Comparison of ENCODE assay signal across 8 mouse cellular contexts in the genomic region with DNA sequence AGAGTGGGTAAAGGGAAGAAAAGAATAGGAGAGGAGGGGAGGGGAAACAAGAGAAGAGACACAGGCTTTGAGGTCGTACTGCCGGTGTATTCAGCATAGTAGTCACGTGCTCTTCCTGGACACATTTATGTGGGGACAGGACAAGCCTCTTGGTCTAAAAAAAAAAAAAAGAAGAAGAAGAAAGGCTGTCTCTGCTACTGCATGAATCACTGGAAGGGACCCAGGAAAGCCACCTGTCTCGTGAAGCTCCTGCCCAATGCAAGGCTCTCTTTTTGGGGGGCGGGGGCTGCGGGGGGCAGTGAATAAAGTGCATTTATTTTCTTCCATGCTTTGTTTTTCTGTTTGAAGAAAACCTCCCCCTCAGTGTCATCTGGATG.
A peak's percentile ranks its signal among the peaks of the same experiment; 100 is the strongest.
DNase-seq lines count a peak whose midpoint lies in the region; ATAC-seq and TF ChIP-seq lines count a peak whose summit lies in the region.

No protein-coding gene starts in this region.

- H3K27me3 ChIP-seq in heart, embryonic 15.5 days: peaks cover 7% of the 10 kb centered on the region; the same call in 1 of the 2 replicates
- no peaks in the 10 kb centered on the region for H3K27me3 ChIP-seq in cerebellum, adult 2 months (ENCODE audit: control insufficient read depth, insufficient read depth, low read length)
- H3K27me3 ChIP-seq in forebrain, embryonic 14.5 days (replicated peaks; ENCODE audit: control insufficient read depth, insufficient read depth, low read length): no peaks in the 10 kb centered on the region
- peaks cover 82% of the 10 kb centered on the region for H3K27me3 ChIP-seq in midbrain, embryonic 10.5 days (ENCODE audit: low read depth, poor library complexity, severe bottlenecking)
- no peaks in the 10 kb centered on the region for H3K27me3 ChIP-seq in thymus, adult 2 months (ENCODE audit: control insufficient read depth, insufficient read depth, low read length)

- no peak for TF ChIP-seq POLR2A in cerebellum, adult 2 months (IDR thresholded peaks at IDR 0.05; ENCODE audit: borderline replicate concordance, insufficient read depth, low read length)
- TF ChIP-seq POLR2A in thymus, adult 2 months (IDR thresholded peaks at IDR 0.05; ENCODE audit: control insufficient read depth, extremely low read depth, insufficient read depth, low read length, poor library complexity): no peak

- intact Hi-C loops in heart, postnatal 25 days (cut with DNase I): loop anchor here (1.0 to 5.0 kb wide), 3 partner anchors 190 to 371 kb away; no protein-coding TSS in a partner anchor
- intact Hi-C loops in left cerebral cortex, postnatal 4 days (cut with DNase I): loop anchor here (5.0 kb wide), 1 partner anchor 368 kb away; no protein-coding TSS in a partner anchor

- H3K9ac ChIP-seq in heart, embryonic 15.5 days: no peak overlapping the region
- H3K9ac ChIP-seq in forebrain, embryonic 14.5 days (ENCODE audit: low read length): peak overlapping the region; percentile 38; the same call in 1 of the 2 replicates

- 39% methylated on average over 6 of the region's 6 CpGs for WGBS in heart, embryonic 15.5 days
- 3% methylated on average over 6 of the region's 6 CpGs for WGBS in cerebellum, adult 2 months
- 23% methylated on average over 6 of the region's 6 CpGs for WGBS in forebrain, embryonic 14.5 days
- 30% methylated on average over 6 of the region's 6 CpGs for WGBS in midbrain, embryonic 10.5 days
- 22% methylated on average over 6 of the region's 6 CpGs for WGBS in thymus, adult 2 months

- no peak overlapping the region for H3K27ac ChIP-seq in heart, embryonic 15.5 days
- no peak overlapping the region for H3K27ac ChIP-seq in cerebellum, adult 2 months (ENCODE audit: insufficient read depth, low read length)
- H3K27ac ChIP-seq in forebrain, embryonic 14.5 days (ENCODE audit: low read depth, low read length): no peak overlapping the region
- H3K27ac ChIP-seq in midbrain, embryonic 10.5 days (replicated peaks): peak overlapping the region; percentile 86
- no peak overlapping the region for H3K27ac ChIP-seq in thymus, adult 2 months (ENCODE audit: control insufficient read depth, insufficient read depth, low read length)

- no peak for TF ChIP-seq CTCF in cerebellum, adult 2 months (IDR thresholded peaks at IDR 0.05; ENCODE audit: borderline replicate concordance, insufficient read depth, low read depth, low read length)
- no peak for TF ChIP-seq CTCF in thymus, adult 2 months (IDR thresholded peaks at IDR 0.05; ENCODE audit: borderline replicate concordance, control insufficient read depth, extremely low read depth, insufficient read depth, low read length, poor library complexity)

- no peaks in the 10 kb centered on the region for H3K9me3 ChIP-seq in heart, embryonic 15.5 days (replicated peaks)
- H3K9me3 ChIP-seq in forebrain, embryonic 14.5 days (replicated peaks; ENCODE audit: control insufficient read depth, low read length): no peaks in the 10 kb centered on the region
- no peaks in the 10 kb centered on the region for H3K9me3 ChIP-seq in midbrain, embryonic 10.5 days (replicated peaks)

- no peak for DNase-seq in heart, postnatal 25 days (ENCODE audit: low spot score)
- DNase-seq in cerebellum, adult 2 months: peak in 1 of 2 experiments; percentile 67
- peak; percentile 28 for DNase-seq in forebrain, embryonic 14.5 days (ENCODE audit: low spot score)
- DNase-seq in midbrain, embryonic 10.5 days (ENCODE audit: low spot score): no peak
- DNase-seq in thymus, adult 2 months: no peak
- DNase-seq in left cerebral cortex, postnatal 4 days: no peak

- no peaks in the 10 kb centered on the region for H3K36me3 ChIP-seq in heart, embryonic 15.5 days
- H3K36me3 ChIP-seq in forebrain, embryonic 14.5 days (ENCODE audit: control insufficient read depth, insufficient read depth, low read length): no peaks in the 10 kb centered on the region
- H3K36me3 ChIP-seq in midbrain, embryonic 10.5 days: no peaks in the 10 kb centered on the region
- no peaks in the 10 kb centered on the region for H3K36me3 ChIP-seq in thymus, adult 2 months (ENCODE audit: control insufficient read depth, insufficient read depth, low read length)

- H3K4me3 ChIP-seq in heart, embryonic 15.5 days: peak overlapping the region; percentile 21
- peak overlapping the region; percentile 53 for H3K4me3 ChIP-seq in cerebellum, adult 2 months (replicated peaks; ENCODE audit: insufficient read depth, low read depth, low read length)
- peak overlapping the region; percentile 3; the same call in 1 of the 2 replicates for H3K4me3 ChIP-seq in forebrain, embryonic 14.5 days (ENCODE audit: low read depth, low read length)
- peak overlapping the region; percentile 46 for H3K4me3 ChIP-seq in midbrain, embryonic 10.5 days
- no peak overlapping the region for H3K4me3 ChIP-seq in thymus, adult 2 months (ENCODE audit: control insufficient read depth, insufficient read depth, low read length)

- peaks cover 20% of the 10 kb centered on the region for H3K4me1 ChIP-seq in heart, embryonic 15.5 days (replicated peaks)
- peaks cover 11% of the 10 kb centered on the region for H3K4me1 ChIP-seq in cerebellum, adult 2 months (ENCODE audit: control insufficient read depth, insufficient read depth, low read length)
- H3K4me1 ChIP-seq in forebrain, embryonic 14.5 days (ENCODE audit: control insufficient read depth, insufficient read depth, low read length): peaks cover 14% of the 10 kb centered on the region
- H3K4me1 ChIP-seq in midbrain, embryonic 10.5 days: peaks cover 36% of the 10 kb centered on the region
- H3K4me1 ChIP-seq in thymus, adult 2 months (replicated peaks; ENCODE audit: control insufficient read depth, insufficient read depth, low read length): no peaks in the 10 kb centered on the region

- H3K4me2 ChIP-seq in heart, embryonic 15.5 days: peak overlapping the region; percentile 55
- peak overlapping the region; percentile 41 for H3K4me2 ChIP-seq in forebrain, embryonic 14.5 days (ENCODE audit: low read length)

- no peak for ATAC-seq in heart, embryonic 15.5 days (replicated peaks; ENCODE audit: insufficient number of reproducible peaks, insufficient read depth, low FRiP score, low read depth)
- ATAC-seq in forebrain, embryonic 14.5 days: peak; percentile 25
- no peak for ATAC-seq in frontal cortex, adult (ENCODE audit: low TSS enrichment)
